Mouse (Mus musculus) liver, postnatal 0 days (tissue): ENCODE data around the gene Rgcc.

ENCODE experiments used
- CTCF ChIP-seq: sonication (generic); IDR thresholded peaks from 2 replicates; pipeline ENCODE4 v1.5.1; 2016; ENCODE audit warnings: antibody characterized with exemption, low read depth
- EP300 ChIP-seq: IDR thresholded peaks from 2 replicates; pipeline ENCODE4 v1.6.1; 2016; ENCODE audit warnings: antibody characterized with exemption, low read depth, mild to moderate bottlenecking

DNA sequence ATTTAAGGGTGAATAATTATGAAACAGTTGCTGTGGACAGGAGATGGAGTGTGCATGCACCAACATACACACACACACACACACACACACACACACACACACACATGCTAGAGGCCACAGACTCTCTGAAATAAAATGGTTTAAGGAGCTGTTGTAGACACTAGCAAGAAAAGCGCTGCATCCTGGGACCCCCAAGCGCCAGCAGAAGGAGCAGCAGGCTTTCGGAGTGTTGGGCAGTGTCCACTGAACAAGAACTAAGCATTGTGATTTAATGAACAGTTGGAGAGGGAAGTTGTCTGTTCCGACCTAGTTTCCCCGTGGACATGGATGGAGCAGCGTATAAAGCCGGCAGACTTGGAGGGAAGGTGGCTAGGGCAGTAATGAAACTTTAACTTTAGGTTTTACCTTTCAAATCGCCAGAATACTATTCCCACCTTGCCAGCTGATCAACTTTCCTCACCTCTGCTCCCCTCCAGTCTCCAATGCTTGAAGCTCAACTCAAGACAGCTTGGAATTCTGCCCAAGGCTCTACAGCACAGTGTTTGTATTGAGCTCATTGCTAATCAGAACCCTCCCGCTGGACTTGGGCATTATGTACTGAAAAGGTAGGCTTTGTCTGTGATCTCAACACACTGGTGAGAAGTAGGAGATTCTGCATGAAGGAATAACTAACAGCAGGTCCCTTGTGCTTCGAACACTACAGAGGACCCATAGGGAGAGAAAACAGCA lies 22.8 kb upstream of the Rgcc start:
- no peak for TF ChIP-seq CTCF
- TF ChIP-seq EP300 = no peak
